Mouse (Mus musculus): Measurements from ENCODE around the gene Gla. TPM values are rescaled to one million over a fixed set of nuclear protein-coding genes. Genes with fewer than 3 reads are reported as not detected.
A peak's percentile ranks its signal among the peaks of the same experiment; 100 is the strongest.

Gla gene
- total RNA-seq (2021): 1 to 10 TPM; 1.4 to 2.1 TPM
- long read RNA-seq, experiment 1: 0 reads
- long read RNA-seq, experiment 2, partial matches to known transcripts: 0 of 1 reads
- long read RNA-seq, experiment 2, other reads (novel, unspliced or antisense): 0 of 1 reads

DNA sequence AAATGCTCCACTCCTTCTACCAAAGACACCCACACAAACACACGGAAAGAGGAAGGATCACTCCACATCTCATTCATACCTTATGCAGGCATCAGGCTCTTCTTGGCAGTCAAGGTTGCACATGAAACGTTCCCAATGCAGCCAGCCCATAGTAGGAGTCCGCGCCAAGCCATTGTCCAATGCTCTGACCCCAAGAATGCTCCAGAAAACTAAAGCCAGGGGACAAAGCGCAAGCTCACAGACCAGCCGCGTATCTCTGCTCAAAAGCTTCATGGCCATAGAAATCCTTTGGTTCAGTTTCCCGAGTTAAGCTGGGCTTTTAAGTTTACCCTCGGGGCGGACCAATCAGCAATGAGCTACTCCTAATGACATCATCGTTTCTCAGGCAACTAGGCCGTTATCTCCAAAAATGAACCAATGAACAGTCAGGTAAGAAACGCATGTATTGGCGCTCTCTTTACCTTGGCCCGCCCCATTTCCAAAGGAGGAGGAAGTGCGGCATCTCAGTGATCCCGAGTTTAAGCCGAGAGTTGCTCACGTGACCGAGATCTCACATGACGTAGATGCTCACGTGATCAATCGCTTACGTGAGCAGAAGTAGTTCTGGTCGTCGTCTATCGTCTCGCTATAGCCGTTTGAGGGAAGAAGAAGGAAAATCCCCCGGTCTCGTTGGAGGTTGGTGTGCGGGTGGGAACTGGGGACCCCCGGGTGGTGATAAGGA is at the start of gene Gla, which contains the start of gene Hnrnph2:
TSS of gene Gla (minus strand) at position 467 of the 721 bp plus-strand sequence.
TSS of gene Hnrnph2 (plus strand) at position 521 of the 721 bp plus-strand sequence.
- DNase-seq: peak; percentile 86

DNA sequence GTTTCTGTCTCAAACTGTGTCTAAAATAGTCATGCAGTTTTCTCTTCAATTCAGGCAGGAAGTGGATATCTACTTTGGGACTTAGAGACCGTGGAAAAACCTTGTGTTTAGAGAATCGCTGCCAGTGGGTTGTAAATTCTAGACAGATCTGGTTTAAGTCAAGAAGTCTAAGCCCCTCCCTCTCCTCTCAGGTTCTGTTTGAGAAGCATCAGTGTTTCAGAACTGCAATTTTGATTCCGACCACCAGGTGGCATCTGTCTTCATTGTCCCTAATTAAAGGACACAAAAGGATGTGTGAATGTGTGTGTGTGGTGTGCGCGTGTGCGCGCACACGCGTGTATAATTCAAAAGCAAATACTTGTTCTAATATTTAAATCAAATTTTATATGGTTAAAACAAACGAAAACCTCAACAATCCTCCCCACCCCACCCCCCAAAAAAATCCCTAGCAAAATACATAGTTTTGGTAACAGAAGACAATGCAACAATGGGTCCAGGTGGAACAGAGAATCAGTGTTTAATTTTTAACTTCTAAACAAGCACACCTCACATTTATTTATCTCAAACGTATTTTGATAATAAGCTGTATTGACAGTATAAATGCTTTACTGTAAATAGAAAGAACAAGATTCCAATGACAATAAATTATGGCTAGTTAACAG is 47.2 kb upstream of the Gla start:
- peak; percentile 23 for DNase-seq

DNA sequence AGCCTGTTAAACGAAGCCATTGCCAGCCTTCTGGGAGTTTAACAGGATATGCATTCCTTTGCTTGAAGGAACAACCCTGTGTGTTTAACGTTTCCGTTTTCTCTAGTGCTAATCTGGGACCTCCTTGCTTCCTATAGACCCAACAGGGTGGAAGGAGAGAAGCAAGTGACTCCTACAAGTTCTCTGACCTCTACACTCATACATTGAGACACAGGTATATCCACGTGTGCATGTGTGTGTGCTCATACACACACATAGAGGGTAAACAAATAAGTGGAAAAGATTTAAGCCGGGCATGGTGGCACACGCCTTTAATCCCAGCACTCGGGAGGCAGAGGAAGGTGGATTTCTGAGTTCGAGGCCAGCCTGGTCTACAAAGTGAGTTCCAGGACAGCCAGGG is 46.5 kb upstream of the Gla start:
- no peak for DNase-seq

DNA sequence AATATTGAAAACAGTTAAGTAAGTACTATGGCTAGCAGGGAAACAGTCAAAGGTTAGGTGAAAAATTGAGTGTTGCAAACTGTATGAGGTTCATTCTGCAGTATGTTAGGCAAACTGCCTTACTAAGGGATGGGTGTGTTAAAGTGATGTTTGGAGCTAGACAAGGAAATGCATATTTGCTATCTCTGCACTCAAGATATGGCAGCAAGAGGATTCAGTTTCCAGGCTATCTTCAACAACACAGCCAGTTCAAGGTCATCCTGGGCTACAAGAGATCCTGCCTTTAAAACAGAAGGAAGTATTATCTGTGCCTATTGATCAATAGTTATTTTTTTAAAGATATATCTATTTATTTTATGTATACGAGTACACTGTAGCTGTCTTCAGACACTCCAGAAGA is 45.4 kb upstream of the Gla start:
- no peak for DNase-seq

DNA sequence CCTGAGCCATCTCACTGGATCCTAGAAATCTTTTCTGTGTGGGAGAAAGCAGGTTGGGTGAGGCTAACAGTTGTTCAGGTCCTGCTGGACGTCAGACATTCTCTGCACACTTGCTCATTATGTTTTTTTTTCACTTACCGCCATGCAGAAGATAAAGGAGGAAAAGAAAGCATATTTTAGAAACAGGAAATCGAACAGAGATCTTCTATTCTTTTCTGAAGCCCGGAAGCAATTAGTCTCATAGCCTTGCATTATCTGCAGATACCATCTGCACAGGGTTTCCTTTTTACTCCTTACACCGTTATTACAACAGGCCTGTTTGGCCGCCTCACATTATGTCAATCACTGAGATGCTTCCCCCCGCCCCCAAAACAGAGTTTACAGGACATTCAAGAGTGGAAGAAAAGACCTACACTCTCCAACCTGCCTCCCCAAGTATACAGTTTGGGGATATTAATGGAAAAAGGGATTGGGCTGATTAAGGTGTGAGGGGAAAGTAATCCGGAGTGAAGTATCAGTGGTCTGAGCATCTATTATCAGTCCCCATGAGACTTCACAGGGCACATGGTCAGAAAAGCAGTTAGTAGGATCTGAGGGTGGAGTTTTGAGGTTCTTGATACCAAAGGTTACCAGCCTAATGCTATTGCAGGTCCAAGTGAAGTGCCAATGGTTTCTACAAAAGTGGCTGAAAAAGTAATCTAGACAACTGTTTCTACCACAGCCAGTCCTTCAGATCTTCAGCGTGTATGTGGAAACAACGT is 40.3 kb upstream of the Gla start:
- no peak for DNase-seq

DNA sequence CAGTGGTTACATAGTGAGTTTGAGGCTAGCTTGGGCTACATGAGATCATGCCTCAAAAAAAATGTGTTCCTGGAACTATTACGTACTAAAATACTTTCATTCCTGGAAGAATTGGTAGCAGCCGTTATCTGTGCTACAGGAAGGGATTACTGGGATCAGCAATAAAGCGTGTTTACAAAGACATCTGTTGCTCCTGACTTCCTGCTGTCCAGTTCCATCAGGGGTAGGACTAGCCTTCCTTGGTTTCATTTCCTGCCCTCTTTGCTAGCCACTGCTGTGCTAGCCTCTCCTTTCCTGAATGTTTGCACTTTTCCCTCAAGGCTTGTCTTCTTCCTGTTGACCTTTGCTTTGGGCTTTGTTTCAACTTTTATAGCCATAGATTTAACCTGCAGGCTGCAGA is 34.9 kb upstream of the Gla start:
- DNase-seq: no peak

DNA sequence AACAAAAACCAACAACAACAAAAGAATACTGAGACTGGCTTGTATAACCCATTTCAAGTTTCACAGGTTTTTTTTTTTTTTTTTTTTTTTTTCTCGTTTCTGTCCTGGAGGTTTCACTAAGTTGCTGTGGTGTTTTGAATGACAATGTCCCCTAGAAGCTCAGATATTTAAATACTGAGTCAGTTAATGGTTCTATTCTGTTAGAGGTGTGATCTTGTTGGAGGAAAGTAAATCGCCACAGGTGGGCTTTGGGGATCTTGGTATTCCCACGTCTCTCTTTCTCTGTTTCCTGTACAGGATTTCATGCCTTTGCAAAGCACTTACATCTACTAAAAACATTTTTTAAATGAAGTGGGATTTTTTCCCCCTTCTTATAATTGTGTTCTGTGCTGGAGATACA is 34.2 kb upstream of the Gla start:
- DNase-seq: no peak

DNA sequence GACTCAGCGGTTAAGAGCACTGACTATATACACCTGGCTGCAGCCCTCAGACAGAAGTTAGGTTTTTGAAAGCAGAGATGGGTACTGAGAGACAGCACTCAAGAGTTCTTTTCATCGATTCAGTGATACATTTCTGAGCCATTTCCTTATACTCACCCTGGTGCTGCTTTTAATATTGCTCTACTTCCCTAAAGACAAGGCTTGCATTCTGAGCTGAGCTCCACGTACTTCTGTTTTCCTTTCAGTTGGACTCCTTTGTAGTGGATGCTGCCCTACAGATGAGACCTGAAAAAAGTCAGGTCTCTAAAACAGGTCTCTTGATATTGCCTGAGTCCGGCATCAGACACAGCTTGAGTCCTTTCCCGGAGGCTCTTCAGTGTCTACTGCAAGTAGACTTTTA is 31.8 kb upstream of the Gla start:
- no peak for DNase-seq

DNA sequence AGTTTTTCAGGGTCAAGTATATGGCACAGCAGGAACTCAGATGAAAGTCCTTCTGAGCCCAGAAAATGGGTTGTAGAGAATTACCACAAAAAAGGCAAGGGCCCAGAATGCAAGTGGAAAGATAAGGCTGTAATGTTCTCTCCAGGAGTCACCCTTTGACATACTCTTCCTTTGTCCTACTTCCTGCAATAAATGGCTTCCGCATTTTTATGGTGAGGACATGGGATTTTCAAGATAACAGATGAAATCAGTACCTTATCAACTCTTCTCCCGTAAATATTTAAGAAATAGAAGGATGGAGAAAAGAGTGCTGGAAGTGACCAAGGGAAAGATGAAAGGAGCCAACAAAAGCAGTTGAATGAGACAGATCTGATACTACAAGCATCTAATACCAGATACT is 27.3 kb upstream of the Gla start:
- DNase-seq: no peak

DNA sequence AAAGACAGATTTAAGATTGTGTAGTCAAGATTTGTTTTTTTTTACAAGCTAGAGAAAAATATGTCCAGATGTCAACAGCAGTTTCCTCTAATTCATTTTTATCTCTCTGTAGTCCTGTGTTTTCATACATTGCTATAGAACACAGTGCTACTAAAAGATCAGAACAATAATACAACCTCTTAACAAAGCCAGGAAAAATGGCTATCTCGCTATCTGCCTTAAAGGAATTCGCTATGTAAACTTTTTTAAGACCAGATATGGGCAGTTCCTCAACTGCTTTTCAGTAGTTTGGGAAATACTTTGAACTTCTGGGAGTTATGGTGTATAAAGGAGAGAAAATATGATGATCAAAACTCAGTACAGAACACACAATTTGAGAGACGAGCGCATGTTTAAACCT is 22.4 kb upstream of the Gla start:
- no peak for DNase-seq

DNA sequence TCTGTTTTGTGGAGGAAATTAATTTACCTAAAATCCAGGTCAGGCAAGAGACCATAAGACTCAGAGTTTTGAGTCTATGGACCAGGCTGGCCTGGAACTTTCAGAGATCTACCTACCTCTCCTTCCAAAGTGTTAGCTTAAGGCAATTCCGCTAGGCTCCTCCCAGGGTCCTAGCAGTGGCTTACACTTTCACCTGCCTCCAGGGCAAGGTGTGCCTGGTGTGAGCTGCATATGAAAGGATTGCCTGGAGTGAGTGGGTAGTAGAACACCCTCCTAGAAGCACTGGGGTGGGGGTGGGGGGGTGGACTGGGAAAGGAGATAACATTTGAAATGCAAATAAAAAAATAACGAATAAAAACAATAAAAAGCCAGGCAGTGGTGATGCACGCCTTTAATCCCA is 20.8 kb upstream of the Gla start:
- DNase-seq: no peak

DNA sequence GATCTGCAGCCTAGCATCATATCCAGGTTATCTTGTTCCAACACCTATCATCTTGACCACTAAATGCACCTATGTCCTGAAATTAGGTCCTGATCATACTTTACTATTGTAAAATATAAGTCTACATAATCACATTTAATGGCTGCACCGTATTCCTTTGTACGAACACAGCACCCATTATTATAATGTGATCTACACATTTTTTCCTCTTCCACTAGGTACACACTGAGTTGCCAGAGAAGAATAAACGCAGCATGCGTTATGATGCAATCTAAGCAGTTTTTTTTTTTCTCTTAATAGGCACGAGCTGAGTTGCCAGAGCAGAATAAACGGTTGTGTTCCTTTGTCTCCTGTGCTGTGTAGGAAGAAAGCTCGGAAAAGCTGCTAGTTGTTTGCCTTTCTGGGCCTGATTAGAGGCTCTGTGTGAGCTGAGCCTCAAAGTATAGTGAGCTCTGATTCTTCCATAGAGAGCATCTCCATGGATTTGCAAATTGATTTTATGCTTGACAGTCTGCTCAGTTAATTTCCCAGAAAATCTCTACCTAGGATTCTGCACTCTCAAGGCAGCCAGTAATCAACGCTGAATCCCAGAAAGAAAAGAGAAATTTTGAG is 19.4 kb upstream of the Gla start:
- no peak for DNase-seq

DNA sequence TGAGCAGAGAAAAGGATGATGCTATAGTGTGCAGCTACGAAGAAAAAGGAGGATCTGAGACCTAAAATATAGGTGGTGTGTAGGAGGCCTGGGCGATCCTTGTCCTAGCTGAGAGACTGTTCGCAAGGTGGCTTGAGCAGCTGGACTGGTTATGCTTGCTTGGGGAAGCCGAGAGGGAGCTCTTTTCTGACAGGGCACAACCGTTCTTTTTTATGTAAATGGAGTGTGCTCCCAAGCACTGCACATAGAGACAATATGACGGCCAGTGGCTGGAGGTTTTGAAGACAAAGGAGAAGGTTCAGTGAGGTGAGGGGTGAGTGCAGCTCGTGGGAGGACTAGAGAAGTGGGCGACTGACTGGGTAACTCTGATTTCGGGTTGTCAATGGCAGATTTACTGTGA is 18.8 kb upstream of the Gla start:
- DNase-seq: no peak

DNA sequence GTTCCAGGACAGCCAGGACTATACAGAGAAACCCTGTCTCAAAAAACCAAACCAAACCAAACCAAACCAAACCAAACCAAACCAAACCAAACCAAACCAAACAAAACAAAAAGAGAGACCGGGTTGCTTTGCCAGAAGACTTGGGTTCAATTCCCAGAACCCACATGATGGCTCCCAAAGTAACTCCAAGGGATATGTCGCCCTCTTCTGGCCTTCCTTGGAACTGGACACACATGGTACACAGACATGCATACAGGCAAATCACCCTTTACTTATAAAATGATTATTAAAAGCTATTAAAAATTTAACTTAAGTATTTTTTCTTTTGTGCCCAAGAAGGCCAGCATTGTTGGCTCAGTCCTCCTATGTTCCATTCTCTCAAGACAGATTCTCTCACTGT is 13.4 kb upstream of the Gla start:
- DNase-seq: no peak

DNA sequence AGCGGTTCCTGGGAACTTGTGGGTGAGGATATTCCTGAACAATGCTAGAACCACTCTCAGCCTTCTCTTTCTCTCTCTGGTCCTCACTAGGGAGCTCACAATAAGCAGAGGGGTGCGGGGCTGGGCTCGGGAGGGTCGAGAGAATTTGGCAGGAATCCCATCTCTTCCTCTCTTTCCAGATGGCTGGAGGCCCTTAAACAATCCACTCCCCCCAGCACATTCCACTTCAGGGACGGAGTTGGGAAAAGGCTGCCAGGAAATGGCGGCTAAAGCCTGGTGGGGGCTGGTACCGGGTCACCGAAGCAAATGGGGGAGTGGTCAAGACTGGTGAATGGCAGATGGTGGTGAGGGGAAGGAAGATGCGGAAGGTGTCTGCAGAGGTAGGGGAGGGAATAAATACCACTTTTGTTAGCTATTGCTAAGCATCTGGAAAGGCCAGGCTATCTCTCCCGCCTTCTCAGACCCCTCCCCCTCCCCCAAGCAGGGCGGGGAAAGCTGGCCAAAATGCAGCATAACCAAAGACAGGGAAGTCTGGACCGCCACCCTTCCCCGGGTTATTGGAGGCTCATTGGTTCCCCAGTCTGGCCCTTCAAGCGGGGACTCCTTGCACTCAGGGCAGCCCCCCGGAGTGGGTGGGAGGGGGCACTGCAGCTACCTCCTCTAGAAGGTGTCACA is 11.5 kb upstream of the Gla start:
- peak; percentile 42 for DNase-seq

DNA sequence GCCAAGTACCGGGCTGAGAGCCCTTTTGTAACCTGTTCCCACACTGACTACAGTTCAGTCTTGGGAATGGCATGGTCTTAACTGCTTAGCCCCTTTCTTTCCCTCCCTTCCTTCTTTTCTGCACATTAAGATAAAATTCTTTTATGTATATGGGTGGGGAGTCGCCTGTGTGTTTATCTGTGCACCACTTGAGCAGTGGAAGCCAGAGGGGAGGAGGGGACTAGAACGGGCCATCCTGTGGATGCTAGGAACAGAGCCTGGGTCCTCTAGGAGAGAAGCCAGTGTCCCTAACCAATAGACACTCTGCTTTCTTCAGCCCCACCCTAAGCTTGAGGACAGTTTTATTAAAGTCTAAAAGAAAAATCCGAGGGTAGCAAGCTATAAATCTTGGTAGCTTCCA is 10.1 kb upstream of the Gla start:
- no peak for DNase-seq

DNA sequence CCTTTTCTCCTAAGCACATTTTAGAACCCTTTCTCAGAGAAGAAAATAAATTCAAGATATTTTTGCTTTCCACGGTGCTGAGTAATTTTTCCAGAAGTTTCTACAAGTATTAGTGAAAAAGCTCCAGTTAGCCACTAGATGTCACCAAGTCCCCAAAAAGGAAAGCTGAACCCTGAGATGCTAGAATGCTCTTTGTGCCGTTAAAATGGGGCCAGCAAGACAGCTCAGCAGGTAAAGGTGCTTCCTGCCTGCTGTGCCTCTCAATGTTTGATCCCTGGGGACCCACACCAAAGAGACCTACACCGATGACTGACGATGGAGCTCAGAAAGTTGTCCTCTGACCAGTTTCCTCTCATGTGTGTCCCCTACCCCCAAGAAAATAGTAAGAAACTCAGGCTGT is 8.5 kb upstream of the Gla start:
- no peak for DNase-seq

DNA sequence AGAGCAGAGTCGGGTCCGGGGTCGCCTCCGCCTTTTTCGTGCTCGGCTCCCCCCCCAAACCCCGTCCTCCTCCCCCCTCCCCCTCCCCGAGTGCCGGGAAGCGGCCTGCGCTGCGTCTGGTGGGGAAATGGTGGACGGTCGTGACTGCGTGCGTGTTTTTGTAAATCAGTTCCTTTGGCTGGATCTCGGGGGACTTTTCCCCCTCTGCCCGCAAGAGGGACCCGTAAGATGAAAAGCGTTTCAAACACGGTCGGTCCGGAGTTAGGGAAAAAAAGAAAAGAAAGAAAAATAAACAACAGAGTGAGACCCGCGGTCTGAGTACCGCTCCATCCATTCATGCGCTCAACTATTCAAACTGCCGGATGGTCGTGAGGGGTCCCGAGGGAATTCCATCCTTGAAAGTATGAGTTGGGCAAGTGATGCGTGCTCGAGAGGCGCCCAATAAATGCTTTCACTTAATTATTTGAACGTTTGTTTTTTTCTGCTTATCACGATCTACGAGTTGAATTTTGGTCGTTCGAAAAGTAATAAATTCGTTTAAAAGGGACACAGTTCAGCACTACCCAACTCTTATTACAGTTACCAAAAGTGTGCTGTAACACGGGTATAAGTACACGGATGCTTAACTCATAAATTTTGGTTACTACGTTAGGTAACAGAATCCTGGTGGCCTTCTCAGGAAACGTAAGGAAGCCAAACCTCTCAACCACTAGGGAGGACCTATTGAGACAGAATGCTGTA is 625 bp upstream of the Gla start:
- no peak for DNase-seq

DNA sequence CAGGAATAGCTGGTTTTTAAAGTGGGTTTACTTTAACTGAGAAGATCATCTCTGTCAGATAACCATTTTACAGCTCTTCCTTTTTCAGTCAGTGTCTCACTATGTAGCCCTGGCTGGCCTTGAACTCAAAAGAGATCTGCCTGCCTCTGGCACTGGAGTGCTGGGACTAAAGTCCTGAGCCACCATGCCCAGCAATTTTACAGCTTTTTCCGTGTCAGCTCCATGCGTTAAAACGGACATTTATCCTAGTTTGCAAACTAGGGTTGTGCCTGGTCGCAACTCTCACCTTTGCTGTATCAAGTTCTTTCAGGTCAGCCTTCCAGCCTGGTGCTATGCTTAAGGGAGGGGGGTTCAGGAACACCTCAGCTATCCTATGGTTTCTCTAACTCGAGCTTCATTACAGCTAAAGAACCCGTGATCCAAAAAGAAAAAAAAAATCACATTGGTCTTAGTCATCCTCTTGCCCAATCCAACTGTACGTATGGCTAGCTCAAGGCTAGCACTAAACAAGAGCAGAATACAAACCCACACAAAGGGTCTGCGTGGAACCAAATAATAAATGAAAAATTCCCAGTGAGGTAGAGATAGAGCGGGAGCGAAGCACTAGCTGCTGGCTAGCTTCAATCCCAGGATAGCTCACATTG is 881 bp downstream of the Gla start:
- no peak for DNase-seq

DNA sequence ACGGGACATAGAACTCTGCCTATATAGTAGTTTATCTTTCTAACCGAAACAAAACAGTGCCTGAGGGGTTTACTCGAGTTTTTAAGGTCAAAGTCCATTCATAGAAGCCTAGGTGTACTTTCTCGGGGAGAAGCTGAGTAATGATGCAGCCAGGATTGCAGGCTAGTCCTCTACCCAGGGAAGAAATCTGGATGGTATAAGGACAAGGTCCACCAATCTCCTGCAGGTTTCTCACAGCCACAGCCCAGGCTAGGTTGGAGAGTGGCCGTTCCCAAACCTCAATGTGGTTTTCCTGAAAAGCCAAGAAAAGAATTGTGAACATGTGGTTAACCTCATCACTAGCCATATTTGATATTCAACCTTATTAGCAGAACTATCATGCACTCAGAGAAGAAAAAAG is 11.1 kb downstream of the Gla start:
- no peak for DNase-seq

DNA sequence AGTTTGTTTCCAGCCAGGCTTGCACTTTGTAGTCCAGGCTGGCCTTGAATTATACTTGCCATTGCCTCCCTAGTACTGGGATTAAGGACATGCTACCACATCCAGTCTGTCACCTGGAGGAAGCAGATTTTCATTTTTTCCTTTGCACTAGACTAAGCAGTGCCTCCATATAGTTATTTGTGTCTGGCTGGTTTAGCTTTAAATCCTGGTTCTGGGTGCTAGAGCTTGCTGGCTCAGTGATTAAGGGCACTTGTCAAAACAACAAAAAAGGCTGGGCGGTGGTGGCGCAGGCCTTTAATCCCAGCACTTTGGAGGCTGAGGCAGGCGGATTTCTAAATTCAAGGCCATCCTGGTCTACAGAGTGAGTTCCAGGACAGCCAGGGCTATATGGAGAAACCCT is 11.9 kb downstream of the Gla start:
- DNase-seq: no peak

Measured in gastrocnemius, postnatal 25 days (tissue).